Mouse (Mus musculus): ENCODE data around the gene Tex101. TPM values are rescaled to one million over a fixed set of nuclear protein-coding genes. Genes with fewer than 3 reads are reported as not detected.

The Tex101 gene
- polyA plus RNA-seq, 3 experiments from 2014 or later = not detected

- ATAC-seq = no peak
Observed at GRCm38 (mm10) chr7:24630116-24630880, 46.2 kb downstream of the Tex101 start.

GRCm38 (mm10) chr7:24629672-24630071 lies 46.8 kb downstream of the Tex101 start:
- no peak for ATAC-seq

DNA sequence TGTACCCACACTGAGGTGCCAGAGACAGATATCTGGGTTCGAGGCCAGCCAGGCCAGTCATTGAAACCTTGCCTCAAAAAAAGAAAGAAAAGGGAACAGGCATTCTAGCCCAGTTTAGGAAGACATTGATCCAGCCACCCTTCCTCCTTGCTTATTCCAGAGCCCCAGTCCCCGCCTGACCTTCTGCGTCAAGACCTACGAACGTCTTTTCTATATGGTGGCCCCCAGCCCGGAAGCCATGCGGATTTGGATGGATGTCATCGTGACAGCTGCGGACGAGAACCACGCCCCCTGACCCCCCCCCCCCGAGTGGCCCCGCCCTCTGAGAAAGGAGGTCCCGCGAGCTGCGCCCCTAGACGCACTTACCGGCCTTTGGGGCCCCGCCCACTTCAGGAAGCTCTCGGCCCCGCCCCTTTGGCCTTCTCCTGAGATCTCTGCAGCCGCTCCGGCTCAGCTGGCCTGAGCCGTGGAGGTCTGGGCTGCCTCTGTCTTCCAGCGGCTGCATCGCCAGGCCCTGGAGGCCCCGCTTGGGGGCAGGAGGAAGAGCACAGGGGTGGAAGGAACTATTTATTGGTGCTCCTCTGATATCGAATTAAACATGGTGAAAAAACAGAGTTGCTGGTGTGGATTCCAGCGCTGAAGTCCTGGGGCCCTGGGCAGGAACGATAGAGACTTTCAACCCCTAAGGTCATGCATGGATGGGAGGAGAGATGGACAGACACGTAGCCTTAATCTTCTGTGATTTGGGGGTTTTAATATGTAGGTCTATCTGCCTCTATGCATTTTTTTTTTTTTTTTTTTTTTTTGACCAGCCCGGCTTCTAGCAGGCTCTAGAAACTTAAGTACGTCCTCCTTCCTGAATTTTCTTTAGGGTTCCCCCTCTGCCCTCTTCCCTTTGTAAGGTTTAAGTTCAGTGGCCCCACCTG lies 47.5 kb downstream of the Tex101 start:
- ATAC-seq = peak; percentile 54

DNA sequence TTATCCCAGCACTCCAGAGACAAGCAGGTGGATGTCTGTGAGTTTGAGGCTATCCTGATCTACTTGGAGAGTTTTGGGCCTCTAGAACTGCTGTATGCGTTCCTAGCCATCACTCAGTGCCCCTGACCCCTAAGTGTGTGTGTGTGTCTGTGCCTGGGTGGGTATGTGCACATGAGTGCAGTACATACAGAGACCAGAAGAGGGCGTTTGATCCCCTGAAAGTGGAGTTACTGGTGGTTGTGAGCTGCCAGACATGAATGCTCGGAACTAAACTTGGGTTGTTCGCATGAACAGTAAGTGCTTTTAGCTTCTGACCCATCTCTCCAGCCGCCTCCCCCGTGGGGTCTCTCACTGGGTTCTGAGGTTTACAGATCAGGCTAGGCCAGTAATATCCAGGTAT lies 53.5 kb downstream of the Tex101 start:
- ATAC-seq = no peak

- no peak for ATAC-seq
Observed at GRCm38 (mm10) chr7:24621193-24621592, 55.3 kb downstream of the Tex101 start.

GRCm38 (mm10) chr7:24619671-24620397 lies 56.6 kb downstream of the Tex101 start:
- ATAC-seq = no peak

GRCm38 (mm10) chr7:24618374-24618773 lies 58.1 kb downstream of the Tex101 start:
- peak; percentile 61 for ATAC-seq

Other genes starting within 250 kb of the Tex101 start
- gene Irgc1, start 224.4 kb downstream of the Tex101 start, polyA plus RNA-seq (2017; shearing (Covaris generic)) = not detected
- 1 to 10 TPM in 2 of 3 experiments, under 1 TPM in 1; 0.62 to 1.6 (median 1.5) TPM for gene Plaur, start 214.2 kb downstream of the Tex101 start, polyA plus RNA-seq (2017; shearing (Covaris generic))
- gene Cadm4, start 194.7 kb downstream of the Tex101 start, polyA plus RNA-seq (2017; shearing (Covaris generic)) = not detected
- under 1 TPM in 1 of 3 experiments, not detected in 2; 0.33 TPM for gene Zfp428, start 169.7 kb downstream of the Tex101 start, polyA plus RNA-seq (2017; shearing (Covaris generic))
- not detected for gene AC161166.1, start 164.2 kb downstream of the Tex101 start, polyA plus RNA-seq (2017; shearing (Covaris generic))
- 1 to 10 TPM in 2 of 3 experiments, under 1 TPM in 1; 0.79 to 1.2 (median 1.0) TPM for gene Irgq, start 146.0 kb downstream of the Tex101 start, polyA plus RNA-seq (2017; shearing (Covaris generic))
- not detected for gene Pinlyp, start 130.6 kb downstream of the Tex101 start, polyA plus RNA-seq (2017; shearing (Covaris generic))
- gene Xrcc1, start 130.4 kb downstream of the Tex101 start, polyA plus RNA-seq (2017; shearing (Covaris generic)) = 10 to 100 TPM; 24.2 to 34.4 (median 31.8) TPM
- gene Ethe1, start 89.1 kb downstream of the Tex101 start, polyA plus RNA-seq (2017; shearing (Covaris generic)) = 10 to 100 TPM; 13.1 to 17.7 (median 17.6) TPM
- under 1 TPM in 2 of 3 experiments, not detected in 1; 0.13 to 0.20 TPM for gene Zfp575, start 89.0 kb downstream of the Tex101 start, polyA plus RNA-seq (2017; shearing (Covaris generic))
- 1 to 10 TPM in 1 of 3 experiments, under 1 TPM in 2; 0.22 to 1.2 (median 0.31) TPM for gene Phldb3, start 65.9 kb downstream of the Tex101 start, polyA plus RNA-seq (2017; shearing (Covaris generic))
- gene Lypd3, start 40.1 kb downstream of the Tex101 start, polyA plus RNA-seq (2017; shearing (Covaris generic)) = not detected
- not detected for gene BC049730, start 32.6 kb upstream of the Tex101 start, polyA plus RNA-seq (2017; shearing (Covaris generic))
- gene Gm4763, start 50.2 kb upstream of the Tex101 start, polyA plus RNA-seq (2017; shearing (Covaris generic)) = not detected
- gene Cd177, start 83.6 kb upstream of the Tex101 start, polyA plus RNA-seq (2017; shearing (Covaris generic)) = not detected
- not detected for gene Ceacam10, start 100.5 kb upstream of the Tex101 start, polyA plus RNA-seq (2017; shearing (Covaris generic))
- 10 to 100 TPM; 14.1 to 61.2 (median 46.0) TPM for gene Gm9844, start 185.5 kb upstream of the Tex101 start, polyA plus RNA-seq (2017; shearing (Covaris generic))
- not detected for gene Lypd4, start 193.3 kb upstream of the Tex101 start, polyA plus RNA-seq (2017; shearing (Covaris generic))
- not detected for gene Dmrtc2, start 193.4 kb upstream of the Tex101 start, polyA plus RNA-seq (2017; shearing (Covaris generic))
- gene Rps19, start 207.7 kb upstream of the Tex101 start, polyA plus RNA-seq (2017; shearing (Covaris generic)) = over 10,000 TPM in 2 of 3 experiments, 1,000 to 10,000 TPM in 1; 7,402 to 12,964 (median 12,716) TPM
- 10 to 100 TPM in 2 of 3 experiments, 1 to 10 TPM in 1; 2.2 to 13.5 (median 10.8) TPM for gene Cd79a, start 220.7 kb upstream of the Tex101 start, polyA plus RNA-seq (2017; shearing (Covaris generic))
- gene Arhgef1, start 226.2 kb upstream of the Tex101 start, polyA plus RNA-seq (2017; shearing (Covaris generic)) = 100 to 1,000 TPM; 112 to 198 (median 176) TPM